Mouse (Mus musculus): Measurements from ENCODE around the gene Saa3.
"Not testable (repeated sequence)": the region's sequence is repeated elsewhere in the genome, so short reads cannot be mapped to it uniquely, and the experiment has no call there.

The Saa3 gene

DNA sequence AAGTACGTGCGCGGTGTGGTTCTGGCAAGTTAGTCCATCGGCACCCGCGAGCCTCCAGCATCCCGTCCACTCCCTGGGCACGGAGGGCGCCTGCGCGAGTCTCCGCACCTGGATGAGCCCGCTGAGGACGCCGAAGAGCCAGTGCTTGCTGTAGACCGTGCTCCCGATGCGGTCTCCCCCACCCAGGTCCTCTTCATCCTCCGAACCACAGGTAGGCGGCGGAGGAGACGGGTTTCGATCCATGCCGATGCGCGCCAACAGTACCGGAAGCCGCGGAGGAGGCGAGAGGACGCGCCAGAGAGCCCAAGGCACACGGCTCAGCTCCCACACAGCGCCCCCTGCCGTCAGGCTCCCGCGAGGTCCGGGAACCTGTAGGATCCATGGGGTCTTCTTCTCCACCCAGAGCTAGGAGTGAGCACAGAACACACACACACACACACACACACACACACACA lies 5.1 kb downstream of the Saa3 start, which contains the start of gene Saal1:
Gene Saal1 (minus strand): TSS at position 291 of the 455 bp plus-strand sequence.
- peak; percentile 94 for DNase-seq

DNA sequence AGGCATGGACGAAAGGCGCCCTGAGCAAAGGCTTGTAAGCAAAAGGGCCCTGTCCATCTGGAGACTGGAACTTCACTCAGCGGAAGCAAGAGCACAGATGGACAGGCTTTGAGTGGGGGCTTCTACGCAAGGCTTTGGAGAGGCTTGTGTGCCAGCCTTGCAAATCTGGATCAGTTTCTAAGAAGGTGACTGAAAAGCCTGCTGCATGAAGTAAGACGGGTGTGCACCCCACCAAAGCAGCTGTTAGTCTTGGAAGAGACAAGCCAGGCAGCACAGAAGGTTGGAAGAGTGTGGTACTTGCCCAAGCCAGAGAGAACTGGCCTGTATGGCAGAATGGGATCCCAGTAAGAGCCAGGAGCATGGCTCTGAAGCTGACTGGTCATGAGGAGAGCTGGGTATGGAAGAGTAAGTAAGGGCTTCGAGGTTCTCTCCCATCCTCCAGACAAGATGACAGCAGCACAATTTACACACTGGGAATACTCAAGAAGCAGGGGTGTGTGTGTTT lies 14.9 kb downstream of the Saa3 start:
- no peak for DNase-seq

DNA sequence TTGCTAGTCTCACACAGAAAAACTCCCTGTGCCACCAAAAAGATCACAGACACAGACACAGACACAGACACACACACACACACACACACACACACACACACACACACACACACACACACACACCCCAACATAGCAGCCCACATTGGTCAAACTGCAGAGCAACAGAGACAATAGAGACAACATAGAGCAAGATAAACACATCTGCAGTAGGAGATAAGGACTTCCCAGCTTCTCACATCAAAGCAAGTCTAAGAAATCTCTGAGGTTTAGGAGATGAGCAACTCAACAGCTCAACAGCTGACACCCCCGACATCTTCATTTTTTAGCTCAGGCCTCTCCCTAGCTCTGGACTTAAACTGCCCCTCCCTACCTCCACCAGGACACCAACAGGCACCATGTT lies 18.7 kb downstream of the Saa3 start:
- DNase-seq: no peak

DNA sequence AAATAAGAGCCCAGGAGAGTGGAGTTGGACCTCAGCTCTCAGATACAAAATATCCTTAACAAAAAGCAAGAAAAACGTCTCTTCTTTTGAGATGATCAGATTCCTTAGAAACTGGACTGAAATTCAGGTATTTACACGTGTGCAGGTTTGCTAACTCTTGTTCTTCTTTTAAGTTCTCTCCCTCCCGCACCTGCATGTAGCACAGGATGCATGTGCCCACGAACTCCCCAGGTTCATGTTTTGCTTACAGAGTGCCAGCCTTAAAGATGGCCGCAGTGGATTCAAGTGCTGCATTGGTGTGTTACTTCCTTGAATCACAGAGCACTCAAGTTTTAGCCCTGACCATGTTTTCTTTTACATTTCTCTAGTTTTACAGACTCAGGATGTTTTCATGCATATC lies 28.7 kb downstream of the Saa3 start:
- no peak for DNase-seq

DNA sequence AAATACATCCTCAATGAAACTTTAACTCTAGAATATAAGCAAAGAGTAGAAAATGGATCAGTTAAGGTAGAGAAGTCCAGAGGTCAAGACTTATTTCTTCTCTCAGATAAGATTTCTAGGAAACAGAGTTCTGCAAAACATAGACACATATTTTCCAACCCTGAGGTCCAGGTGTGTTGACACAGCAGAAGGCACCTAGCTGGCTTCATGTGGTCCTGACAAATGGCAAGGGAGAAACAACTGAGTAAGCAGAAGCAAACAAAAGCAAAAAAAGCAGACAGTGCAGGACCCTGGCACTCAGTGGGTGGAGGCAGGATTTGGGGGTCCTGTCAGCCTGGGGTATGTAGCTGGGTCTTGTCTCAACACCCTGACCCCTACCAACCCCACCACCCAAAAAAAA lies 34.8 kb downstream of the Saa3 start:
- no peak for DNase-seq

DNA sequence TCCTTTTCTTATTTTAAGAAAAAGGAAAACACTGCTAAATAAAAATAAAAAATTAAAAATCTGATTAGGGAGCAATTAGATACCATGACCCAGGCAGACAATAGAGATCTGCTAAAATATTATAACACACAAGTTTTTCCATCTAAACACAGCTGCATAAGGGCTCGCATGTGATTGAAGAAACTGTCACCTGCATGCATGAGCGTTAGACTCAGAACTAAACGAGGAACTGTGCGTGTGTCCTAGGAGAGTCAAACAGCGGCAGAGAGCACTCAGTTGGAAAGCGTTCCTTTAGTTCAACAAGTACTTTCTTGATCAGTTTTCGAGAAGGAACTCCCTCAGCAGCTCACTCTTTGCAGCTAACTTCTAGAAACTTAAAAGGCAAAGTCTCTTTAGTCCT lies 36.5 kb downstream of the Saa3 start:
- not testable (repeated sequence) for DNase-seq

DNA sequence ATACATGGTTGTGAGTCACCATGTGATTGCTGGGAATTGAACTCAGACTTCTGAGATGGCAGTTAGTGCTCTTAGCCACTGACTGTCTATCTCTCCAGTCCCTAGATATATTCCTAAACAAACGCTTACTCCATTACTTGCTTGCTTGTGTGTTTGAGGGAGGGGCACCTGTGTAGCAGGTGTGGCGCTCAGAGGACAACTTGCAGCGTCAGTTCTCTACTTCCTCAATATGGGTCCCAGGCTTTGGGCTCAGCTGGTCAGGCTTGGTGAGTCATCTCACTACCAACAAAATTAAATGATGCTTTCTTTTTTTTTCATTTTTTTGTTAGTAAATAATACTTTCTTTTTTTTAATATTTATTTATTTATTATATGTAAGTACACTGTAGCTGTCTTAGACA lies 37.1 kb downstream of the Saa3 start:
- DNase-seq: no peak

DNA sequence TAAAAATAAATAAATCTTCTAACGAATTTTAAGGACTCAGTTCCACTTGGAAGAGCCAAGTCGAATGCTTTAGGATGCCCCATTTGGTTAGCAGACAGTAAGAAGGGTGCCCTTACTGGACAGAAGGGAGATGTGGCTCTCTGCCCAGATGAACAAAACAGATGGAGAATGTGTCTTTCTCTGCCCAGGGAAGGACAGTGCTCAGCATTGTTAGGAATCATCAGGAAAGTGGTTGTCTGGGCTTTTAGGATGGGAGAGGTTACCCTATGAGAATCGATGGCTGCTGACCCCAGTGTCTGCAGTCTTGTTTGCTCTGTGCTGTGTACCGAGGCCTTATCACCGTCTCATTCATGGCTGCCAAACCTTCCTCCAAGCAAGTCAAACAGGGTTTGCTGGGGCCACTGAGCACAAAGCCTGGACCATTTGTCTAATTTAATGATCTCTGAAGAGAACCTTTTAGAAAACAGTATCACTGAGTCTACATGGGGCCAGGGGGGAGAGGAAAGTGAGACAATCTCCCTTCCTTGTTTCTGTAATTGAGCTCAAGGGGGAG lies 38.6 kb downstream of the Saa3 start:
- no peak for DNase-seq

DNA sequence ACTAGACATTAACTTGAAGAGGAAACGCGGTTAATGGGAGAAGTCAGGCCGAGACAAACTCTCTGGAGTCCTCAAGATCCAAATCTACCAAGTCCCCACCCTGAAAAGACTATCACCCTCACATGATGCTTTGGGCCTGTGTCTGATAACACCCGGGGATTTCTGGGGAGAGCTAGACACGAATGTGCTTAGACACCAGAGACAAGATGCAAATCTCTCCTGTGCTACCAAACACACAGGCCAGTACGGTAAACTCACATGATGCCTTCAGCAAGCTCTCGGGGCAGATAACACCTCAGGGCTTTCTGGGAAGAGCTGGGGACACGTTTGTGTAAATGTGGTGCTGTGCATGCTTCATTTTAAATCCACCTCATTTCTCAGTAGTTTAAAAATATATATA lies 39.6 kb downstream of the Saa3 start:
- no peak for DNase-seq

DNA sequence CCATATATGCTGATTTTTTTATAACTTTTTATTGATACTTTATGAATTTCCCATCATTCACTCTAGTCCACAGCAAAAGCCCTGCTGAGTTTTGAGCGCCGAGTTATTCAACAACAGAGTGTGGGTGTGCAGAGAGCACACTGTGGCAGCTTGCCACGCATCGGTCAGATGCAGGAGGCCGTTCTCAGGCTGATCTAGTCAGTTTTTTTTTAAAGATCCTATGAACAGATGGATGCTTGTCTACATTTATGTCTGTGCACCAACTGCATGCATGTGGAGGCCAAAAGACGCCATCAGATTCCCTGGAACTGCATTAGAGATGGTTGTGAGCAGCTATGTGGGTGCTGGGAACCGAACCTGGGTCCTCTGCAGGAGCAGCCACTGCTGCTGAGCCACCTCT lies 40.4 kb downstream of the Saa3 start:
- DNase-seq: no peak

DNA sequence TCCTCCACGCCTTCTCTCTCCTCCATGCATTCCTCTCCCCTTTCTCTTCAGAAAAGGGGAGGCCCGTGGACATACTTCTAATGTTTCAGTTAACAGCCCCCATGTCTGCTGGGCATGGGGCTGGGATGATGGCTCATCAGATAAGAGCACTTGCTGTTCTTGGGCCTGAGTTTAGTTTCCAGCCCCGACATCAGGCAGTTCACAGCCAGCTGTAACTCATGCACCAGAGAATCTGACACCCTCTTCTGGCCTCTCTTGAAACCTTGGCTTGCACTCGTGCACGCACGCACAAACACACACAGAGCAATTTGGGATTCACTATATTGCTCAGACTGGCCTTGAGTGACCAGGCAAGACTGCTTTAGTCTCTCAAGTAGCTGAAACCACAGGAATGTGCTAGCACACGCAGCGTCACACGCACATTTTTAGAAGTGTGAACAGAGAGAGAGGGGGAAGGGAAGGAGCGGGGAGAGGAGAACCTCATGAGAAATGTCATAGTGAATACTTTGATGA lies 43.3 kb downstream of the Saa3 start, which contains the start of gene Tph1:
Gene Tph1 (minus strand): TSS at position 378 of the 513 bp plus-strand sequence.
- peak; percentile 16 for DNase-seq

DNA sequence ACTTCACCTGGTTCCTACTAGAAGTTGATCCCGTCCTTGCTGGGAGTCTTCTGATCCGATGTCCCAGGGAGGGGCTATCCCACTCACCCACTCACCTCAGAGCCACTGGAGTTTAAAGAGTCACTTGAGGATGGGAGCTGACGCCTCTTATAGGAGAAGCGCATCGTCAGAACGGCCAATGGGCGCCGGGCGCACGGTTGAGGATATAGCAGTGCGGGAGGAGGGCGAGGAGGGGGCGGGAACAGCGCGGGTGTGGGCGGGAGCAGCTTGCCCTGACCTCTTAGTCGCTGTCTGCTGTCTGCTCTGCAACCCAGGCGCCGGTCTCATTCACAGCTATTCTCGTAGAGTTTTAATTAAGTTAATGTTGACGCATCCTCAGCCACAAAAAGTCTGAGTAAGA lies 48.2 kb downstream of the Saa3 start:
- DNase-seq: peak; percentile 64

DNA sequence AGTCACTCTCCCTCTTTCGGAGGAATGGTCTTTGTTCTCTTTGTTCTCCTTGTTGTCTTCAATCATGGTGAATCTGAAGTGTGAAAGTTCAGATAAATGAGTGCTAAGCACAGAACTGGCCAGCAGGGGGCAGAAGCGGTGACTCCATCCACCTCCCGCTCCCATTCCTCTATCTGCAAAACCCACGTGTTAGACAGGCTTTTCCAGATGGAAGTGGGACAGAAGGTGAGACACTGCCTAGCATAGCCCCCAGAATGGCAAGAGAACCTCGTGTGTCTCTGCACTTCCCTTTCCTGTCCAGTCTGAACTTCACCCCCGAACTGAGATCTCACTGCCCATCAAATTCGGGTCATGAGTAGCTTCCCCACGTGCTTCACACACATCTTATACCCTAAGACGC lies 50.3 kb downstream of the Saa3 start:
- peak; percentile 67 for DNase-seq

Measured in embryo, embryonic 11 days (tissue).